Mouse (Mus musculus): ENCODE data around the gene Ccdc88c. TPM values are rescaled to one million over a fixed set of nuclear protein-coding genes. Genes with fewer than 3 reads are reported as not detected.
"Not testable (repeated sequence)": the region's sequence is repeated elsewhere in the genome, so short reads cannot be mapped to it uniquely, and the experiment has no call there.

Ccdc88c gene
- polyA plus RNA-seq, 1 experiment from 2014 or later = 13.3 TPM

GRCm38 (mm10) chr12:101014549-101015164 is 14.2 kb downstream of the Ccdc88c start:
- Histone ChIP-seq H3K4me3 (ENCODE audit: low read depth, low read length) (no peak overlapping the region), H3K4me1 (ENCODE audit: control insufficient read depth, insufficient read depth, low read length) (peaks cover 59% of the 10 kb centered on the region), H3K4me2 (replicated peaks; ENCODE audit: low read depth, low read length) (no peak overlapping the region), H3K27ac (ENCODE audit: low read length) (peak overlapping the region; percentile 44; the same call in 1 of the 2 replicates), H3K9me3 (ENCODE audit: control insufficient read depth, low read depth, low read length) (no peaks in the 10 kb centered on the region), H3K9ac (replicated peaks; ENCODE audit: low read depth, low read length) (0 out of 2 replicates have a peak overlapping the region, but pooled peaks have one; percentile 0), H3K27me3 (ENCODE audit: control insufficient read depth, insufficient read depth, low read length) (no peaks in the 10 kb centered on the region), H3K36me3 (ENCODE audit: control insufficient read depth, insufficient read depth, low read length) (no peaks in the 10 kb centered on the region)
- 60% methylated on average over 10 of the region's 10 CpGs for WGBS
- ATAC-seq (ENCODE audit: insufficient number of reproducible peaks, insufficient read depth, low FRiP score, low read depth) = no peak

GRCm38 (mm10) chr12:101013668-101014067 is 15.2 kb downstream of the Ccdc88c start:
- H3K36me3 ChIP-seq (ENCODE audit: control insufficient read depth, insufficient read depth, low read length); H3K4me2 ChIP-seq (replicated peaks; ENCODE audit: low read depth, low read length); H3K27ac ChIP-seq (ENCODE audit: low read length); H3K9ac ChIP-seq (replicated peaks; ENCODE audit: low read depth, low read length); H3K9me3 ChIP-seq (ENCODE audit: control insufficient read depth, low read depth, low read length); ATAC-seq (ENCODE audit: insufficient number of reproducible peaks, insufficient read depth, low FRiP score, low read depth); H3K27me3 ChIP-seq (ENCODE audit: control insufficient read depth, insufficient read depth, low read length); H3K4me3 ChIP-seq (ENCODE audit: low read depth, low read length): not testable (repeated sequence)
- WGBS = 94% methylated on average over 9 of the region's 9 CpGs
- peaks cover 62% of the 10 kb centered on the region for H3K4me1 ChIP-seq (ENCODE audit: control insufficient read depth, insufficient read depth, low read length)

GRCm38 (mm10) chr12:101013078-101013665 is 15.7 kb downstream of the Ccdc88c start:
- 59% methylated on average over 8 of the region's 8 CpGs for WGBS
- Histone ChIP-seq H3K27ac (ENCODE audit: low read length) (no peak overlapping the region), H3K4me2 (replicated peaks; ENCODE audit: low read depth, low read length) (no peak overlapping the region), H3K9me3 (ENCODE audit: control insufficient read depth, low read depth, low read length) (no peaks in the 10 kb centered on the region), H3K4me1 (ENCODE audit: control insufficient read depth, insufficient read depth, low read length) (peaks cover 62% of the 10 kb centered on the region), H3K27me3 (ENCODE audit: control insufficient read depth, insufficient read depth, low read length) (no peaks in the 10 kb centered on the region), H3K9ac (replicated peaks; ENCODE audit: low read depth, low read length) (no peak overlapping the region), H3K36me3 (ENCODE audit: control insufficient read depth, insufficient read depth, low read length) (no peaks in the 10 kb centered on the region), H3K4me3 (ENCODE audit: low read depth, low read length) (no peak overlapping the region)
- no peak for ATAC-seq (ENCODE audit: insufficient number of reproducible peaks, insufficient read depth, low FRiP score, low read depth)

- Histone ChIP-seq H3K9me3 (ENCODE audit: control insufficient read depth, low read depth, low read length) (no peaks in the 10 kb centered on the region), H3K9ac (replicated peaks; ENCODE audit: low read depth, low read length) (no peak overlapping the region), H3K27ac (ENCODE audit: low read length) (no peak overlapping the region), H3K4me3 (ENCODE audit: low read depth, low read length) (no peak overlapping the region), H3K4me1 (ENCODE audit: control insufficient read depth, insufficient read depth, low read length) (peaks cover 62% of the 10 kb centered on the region), H3K4me2 (replicated peaks; ENCODE audit: low read depth, low read length) (no peak overlapping the region), H3K36me3 (ENCODE audit: control insufficient read depth, insufficient read depth, low read length) (no peaks in the 10 kb centered on the region), H3K27me3 (ENCODE audit: control insufficient read depth, insufficient read depth, low read length) (no peaks in the 10 kb centered on the region)
- 24% methylated on average over 17 of the region's 17 CpGs for WGBS
- no peak for ATAC-seq (ENCODE audit: insufficient number of reproducible peaks, insufficient read depth, low FRiP score, low read depth)
These were observed 16.4 kb downstream of the Ccdc88c start for GRCm38 (mm10) chr12:101012197-101013077.

DNA sequence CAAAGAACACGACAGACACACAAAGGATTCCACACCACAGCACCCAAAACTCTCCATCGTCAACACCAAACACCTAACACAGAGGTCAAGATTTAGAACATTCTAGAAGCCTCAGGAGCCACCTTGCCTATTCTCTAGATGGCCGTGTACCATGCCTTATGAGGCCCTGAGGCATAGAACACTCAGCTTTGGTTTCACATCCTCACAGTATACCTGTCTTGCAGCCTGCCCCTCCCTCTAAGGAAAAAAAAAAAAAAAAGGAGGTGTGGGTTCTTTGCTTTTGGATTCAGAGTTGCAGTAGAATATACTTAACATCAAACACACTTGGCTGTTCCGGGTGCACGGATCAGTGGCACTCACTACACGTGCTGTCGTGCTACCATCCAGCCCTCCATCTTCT is 17.8 kb downstream of the Ccdc88c start:
- H3K4me2 ChIP-seq (replicated peaks; ENCODE audit: low read depth, low read length) = no peak overlapping the region
- H3K4me3 ChIP-seq (ENCODE audit: low read depth, low read length) = no peak overlapping the region
- peak overlapping the region; percentile 52; the same call in 1 of the 2 replicates for H3K27ac ChIP-seq (ENCODE audit: low read length)
- WGBS = 82% methylated on average over 7 of the region's 7 CpGs
- peaks cover 52% of the 10 kb centered on the region for H3K4me1 ChIP-seq (ENCODE audit: control insufficient read depth, insufficient read depth, low read length)
- no peaks in the 10 kb centered on the region for H3K27me3 ChIP-seq (ENCODE audit: control insufficient read depth, insufficient read depth, low read length)
- ATAC-seq (ENCODE audit: insufficient number of reproducible peaks, insufficient read depth, low FRiP score, low read depth) = no peak
- H3K9me3 ChIP-seq (ENCODE audit: control insufficient read depth, low read depth, low read length) = no peaks in the 10 kb centered on the region
- no peak overlapping the region for H3K9ac ChIP-seq (replicated peaks; ENCODE audit: low read depth, low read length)
- H3K36me3 ChIP-seq (ENCODE audit: control insufficient read depth, insufficient read depth, low read length) = no peaks in the 10 kb centered on the region

DNA sequence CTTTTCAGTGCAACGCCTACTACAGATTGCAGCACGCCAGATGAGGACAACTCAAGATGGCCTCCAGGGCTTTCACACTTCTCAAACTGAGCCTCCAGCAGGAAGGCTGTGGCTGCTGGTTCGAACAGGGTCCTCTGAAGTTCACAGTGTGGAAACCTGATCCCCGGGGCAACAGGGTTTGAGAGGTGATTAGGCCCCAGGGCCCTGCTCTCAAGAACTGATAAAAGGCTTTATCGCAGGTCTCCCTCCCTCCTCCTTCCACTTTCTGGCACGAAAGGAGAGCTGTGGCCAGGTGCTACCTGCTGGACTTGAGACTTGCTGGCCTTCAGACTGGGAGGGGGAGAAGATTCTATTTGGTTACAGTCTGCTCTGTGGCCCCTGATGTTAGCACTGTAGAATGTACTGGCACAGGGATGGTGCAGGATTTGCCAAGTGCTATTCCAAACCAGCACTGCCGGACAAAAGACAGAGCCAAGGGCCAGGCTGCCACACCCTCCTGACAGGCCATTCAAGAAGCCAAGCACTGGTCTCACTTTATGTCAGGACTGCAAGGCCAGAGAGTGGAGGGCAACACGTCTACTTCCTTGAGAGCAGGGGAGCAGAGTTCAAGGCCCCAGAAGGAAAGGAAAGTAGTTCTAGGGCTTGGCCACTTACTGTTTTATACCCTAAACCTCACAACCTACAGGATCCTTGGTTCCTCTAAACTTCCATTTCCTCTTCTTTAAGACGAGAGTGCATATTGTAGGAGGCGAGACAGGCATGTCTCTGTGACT is 18.5 kb downstream of the Ccdc88c start:
- H3K27ac ChIP-seq (ENCODE audit: low read length) = peak overlapping the region; percentile 52; the same call in 1 of the 2 replicates
- H3K9ac ChIP-seq (replicated peaks; ENCODE audit: low read depth, low read length) = no peak overlapping the region
- no peaks in the 10 kb centered on the region for H3K27me3 ChIP-seq (ENCODE audit: control insufficient read depth, insufficient read depth, low read length)
- peaks cover 45% of the 10 kb centered on the region for H3K4me1 ChIP-seq (ENCODE audit: control insufficient read depth, insufficient read depth, low read length)
- WGBS = 54% methylated on average over 10 of the region's 10 CpGs
- H3K36me3 ChIP-seq (ENCODE audit: control insufficient read depth, insufficient read depth, low read length) = no peaks in the 10 kb centered on the region
- H3K4me3 ChIP-seq (ENCODE audit: low read depth, low read length) = no peak overlapping the region
- ATAC-seq (ENCODE audit: insufficient number of reproducible peaks, insufficient read depth, low FRiP score, low read depth) = peak; percentile 63
- H3K9me3 ChIP-seq (ENCODE audit: control insufficient read depth, low read depth, low read length) = no peaks in the 10 kb centered on the region
- H3K4me2 ChIP-seq (replicated peaks; ENCODE audit: low read depth, low read length) = no peak overlapping the region

DNA sequence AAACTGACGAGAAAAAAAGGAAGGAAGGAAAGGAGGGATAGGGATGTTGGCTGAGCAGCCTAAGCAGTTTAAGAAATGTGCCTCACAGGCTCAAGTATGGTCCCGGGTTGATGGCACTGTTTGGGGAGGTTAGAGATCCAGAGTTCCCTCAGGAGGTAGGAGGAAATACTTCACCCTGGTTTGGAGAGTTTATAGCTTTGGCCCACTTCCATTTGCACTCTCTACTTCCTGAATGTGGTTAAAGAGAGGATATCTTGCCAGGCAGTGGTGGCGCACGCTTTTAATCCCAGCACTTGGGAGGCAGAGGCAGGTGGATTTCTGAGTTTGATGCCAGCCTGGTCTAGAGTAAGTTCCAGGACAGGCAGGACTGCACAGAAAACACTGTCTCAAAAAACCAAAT is 19.6 kb downstream of the Ccdc88c start:
- ATAC-seq (ENCODE audit: insufficient number of reproducible peaks, insufficient read depth, low FRiP score, low read depth) = no peak
- Histone ChIP-seq H3K4me1 (ENCODE audit: control insufficient read depth, insufficient read depth, low read length) (peaks cover 38% of the 10 kb centered on the region), H3K4me2 (replicated peaks; ENCODE audit: low read depth, low read length) (no peak overlapping the region), H3K9me3 (ENCODE audit: control insufficient read depth, low read depth, low read length) (no peaks in the 10 kb centered on the region), H3K27ac (ENCODE audit: low read length) (no peak overlapping the region), H3K4me3 (ENCODE audit: low read depth, low read length) (no peak overlapping the region), H3K36me3 (ENCODE audit: control insufficient read depth, insufficient read depth, low read length) (no peaks in the 10 kb centered on the region), H3K9ac (replicated peaks; ENCODE audit: low read depth, low read length) (no peak overlapping the region), H3K27me3 (ENCODE audit: control insufficient read depth, insufficient read depth, low read length) (no peaks in the 10 kb centered on the region)
- 86% methylated on average over 4 of the region's 4 CpGs for WGBS

- Histone ChIP-seq H3K9me3 (ENCODE audit: control insufficient read depth, low read depth, low read length) (no peaks in the 10 kb centered on the region), H3K36me3 (ENCODE audit: control insufficient read depth, insufficient read depth, low read length) (no peaks in the 10 kb centered on the region), H3K9ac (replicated peaks; ENCODE audit: low read depth, low read length) (no peak overlapping the region), H3K27me3 (ENCODE audit: control insufficient read depth, insufficient read depth, low read length) (no peaks in the 10 kb centered on the region), H3K4me1 (ENCODE audit: control insufficient read depth, insufficient read depth, low read length) (peaks cover 32% of the 10 kb centered on the region), H3K4me2 (replicated peaks; ENCODE audit: low read depth, low read length) (no peak overlapping the region; the same call in 1 of the 2 replicates), H3K4me3 (ENCODE audit: low read depth, low read length) (no peak overlapping the region), H3K27ac (ENCODE audit: low read length) (peak overlapping the region; percentile 61; the same call in 1 of the 2 replicates)
- 33% methylated on average over 4 of the region's 4 CpGs for WGBS
- peak; percentile 26 for ATAC-seq (ENCODE audit: insufficient number of reproducible peaks, insufficient read depth, low FRiP score, low read depth)
These were observed 20.2 kb downstream of the Ccdc88c start for GRCm38 (mm10) chr12:101008648-101009047.
